Mouse (Mus musculus) kidney, postnatal 36 days (tissue): ENCODE measurements around the gene Lpcat2b.
"Not testable (repeated sequence)": the region's sequence is repeated elsewhere in the genome, so short reads cannot be mapped to it uniquely, and the experiment has no call there.

Source experiments
- DNase-seq, 2 experiments: peaks; one replicate each; pipeline ENCODE4 v3.0.0; 2021 to 2022; ENCODE audit warnings: mixed read lengths in 2 of 2

Gene Lpcat2b

DNA sequence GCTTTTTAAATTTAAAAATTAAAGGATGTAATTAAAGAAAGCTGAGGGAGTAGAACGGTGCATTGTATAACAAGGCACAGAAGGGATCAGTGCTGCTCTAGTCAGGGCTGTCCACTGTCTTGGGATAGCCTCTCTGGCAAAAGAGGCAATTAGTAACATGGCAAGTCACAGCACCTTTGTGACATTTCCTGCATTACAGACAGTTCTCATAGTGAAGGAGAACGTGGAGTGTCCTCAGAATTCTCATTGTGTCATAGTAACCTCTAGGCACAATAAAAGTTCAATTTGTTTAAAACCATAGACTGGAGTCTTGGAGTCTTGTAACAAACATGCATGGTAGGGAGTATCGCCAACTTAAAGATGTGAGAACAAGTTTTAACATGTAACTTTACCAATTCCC lies at the start of gene Lpcat2b:
TSS of gene Lpcat2b (plus strand) at position 301 of the 400 bp plus-strand sequence.
- DNase-seq: no peak

DNA sequence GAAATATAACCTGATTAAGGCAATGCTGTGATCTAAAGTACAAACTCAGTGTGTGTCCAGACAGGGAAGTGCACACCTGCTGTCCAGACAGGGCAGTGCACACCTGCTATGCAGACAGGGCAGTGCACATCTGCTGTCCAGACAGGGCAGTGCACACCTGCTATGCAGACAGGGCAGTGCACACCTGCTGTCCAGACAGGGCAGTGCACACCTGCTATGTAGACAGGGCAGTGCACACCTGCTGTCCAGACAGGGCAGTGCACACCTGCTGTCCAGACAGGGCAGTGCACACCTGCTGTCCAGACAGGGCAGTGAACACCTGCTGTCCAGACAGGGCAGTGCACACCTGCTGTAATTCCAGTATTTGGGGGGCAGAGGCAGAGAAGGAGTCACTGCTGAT lies 44.9 kb upstream of the Lpcat2b start:
- DNase-seq: not testable (repeated sequence)

DNA sequence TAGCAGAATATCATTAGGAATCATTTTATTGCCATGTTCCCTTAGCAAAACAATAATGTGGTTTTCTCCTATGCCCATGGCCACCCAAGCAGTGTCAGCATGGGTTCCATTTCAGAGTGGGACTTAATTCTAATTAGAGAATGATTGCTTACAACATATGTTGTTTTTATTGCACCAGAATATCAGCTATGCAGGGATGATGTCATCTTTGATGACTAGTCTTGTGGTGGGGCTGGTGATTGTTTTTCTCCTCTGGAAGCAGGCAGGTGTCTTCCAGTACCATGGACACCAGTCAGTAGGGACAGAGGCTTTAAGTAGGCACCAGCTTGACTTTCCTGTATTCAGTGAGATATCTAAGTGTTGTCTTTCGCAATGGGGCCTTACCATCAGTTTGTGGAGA lies 43.6 kb upstream of the Lpcat2b start:
- no peak for DNase-seq

DNA sequence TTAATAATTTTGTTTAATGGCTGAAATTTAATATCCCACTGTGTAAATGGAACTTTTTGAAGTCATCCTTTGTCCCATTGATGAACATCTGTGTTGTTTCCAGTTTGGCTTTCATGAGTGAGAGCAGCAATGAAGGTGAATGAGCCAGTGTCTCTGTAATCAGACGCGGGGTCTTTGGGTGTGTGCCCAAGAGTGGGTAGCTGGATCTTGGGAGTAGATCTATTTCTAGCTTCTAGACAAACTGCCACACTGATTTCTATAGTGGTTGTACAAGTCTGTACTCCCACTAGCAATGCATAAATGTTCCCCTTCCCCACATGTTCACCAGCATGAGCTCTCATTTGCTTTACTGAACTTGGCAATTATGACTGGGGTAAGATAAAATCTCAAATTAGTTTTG lies 42.0 kb upstream of the Lpcat2b start:
- DNase-seq: no peak

DNA sequence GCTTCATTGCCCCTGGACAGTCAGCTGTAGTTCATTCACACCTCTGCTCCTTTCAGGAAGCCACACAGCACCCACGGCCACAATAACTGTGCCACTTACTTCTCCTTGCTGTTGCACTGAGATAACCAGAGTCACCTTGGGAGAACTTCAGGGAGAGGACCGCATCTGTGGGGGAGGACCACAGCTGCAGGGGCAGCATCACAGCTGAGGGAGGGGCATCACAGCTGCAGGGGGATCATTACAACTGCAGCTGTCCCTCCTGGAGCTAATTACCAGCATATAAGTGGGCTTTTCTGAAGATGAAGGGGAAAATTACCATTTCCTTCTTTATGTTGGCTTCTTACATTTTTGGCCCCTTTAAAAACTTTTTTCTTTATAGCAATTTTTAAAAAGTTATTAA lies 36.9 kb upstream of the Lpcat2b start:
- no peak for DNase-seq

DNA sequence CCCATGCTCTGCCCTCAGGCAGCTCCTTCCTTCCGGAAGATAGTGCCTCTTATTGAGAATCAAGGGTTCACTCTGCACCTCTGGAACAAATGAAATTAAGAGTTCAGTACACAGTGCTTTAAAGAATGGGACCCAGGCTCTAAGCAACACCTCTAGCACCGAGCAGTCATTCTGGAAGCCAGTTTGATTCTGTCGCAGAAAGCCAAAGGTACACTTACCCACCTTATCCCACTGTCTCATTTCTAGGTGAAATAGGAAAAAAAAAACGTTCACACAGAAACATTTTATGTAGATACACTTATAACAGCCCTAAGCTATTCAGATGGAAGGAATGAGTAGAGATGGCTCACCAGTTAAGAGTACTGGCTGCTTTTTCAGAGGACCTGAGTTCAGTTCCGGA lies 28.9 kb upstream of the Lpcat2b start, which contains the start of gene Ephx4:
TSS of gene Ephx4 (plus strand) at position 301 of the 400 bp plus-strand sequence.
- no peak for DNase-seq

DNA sequence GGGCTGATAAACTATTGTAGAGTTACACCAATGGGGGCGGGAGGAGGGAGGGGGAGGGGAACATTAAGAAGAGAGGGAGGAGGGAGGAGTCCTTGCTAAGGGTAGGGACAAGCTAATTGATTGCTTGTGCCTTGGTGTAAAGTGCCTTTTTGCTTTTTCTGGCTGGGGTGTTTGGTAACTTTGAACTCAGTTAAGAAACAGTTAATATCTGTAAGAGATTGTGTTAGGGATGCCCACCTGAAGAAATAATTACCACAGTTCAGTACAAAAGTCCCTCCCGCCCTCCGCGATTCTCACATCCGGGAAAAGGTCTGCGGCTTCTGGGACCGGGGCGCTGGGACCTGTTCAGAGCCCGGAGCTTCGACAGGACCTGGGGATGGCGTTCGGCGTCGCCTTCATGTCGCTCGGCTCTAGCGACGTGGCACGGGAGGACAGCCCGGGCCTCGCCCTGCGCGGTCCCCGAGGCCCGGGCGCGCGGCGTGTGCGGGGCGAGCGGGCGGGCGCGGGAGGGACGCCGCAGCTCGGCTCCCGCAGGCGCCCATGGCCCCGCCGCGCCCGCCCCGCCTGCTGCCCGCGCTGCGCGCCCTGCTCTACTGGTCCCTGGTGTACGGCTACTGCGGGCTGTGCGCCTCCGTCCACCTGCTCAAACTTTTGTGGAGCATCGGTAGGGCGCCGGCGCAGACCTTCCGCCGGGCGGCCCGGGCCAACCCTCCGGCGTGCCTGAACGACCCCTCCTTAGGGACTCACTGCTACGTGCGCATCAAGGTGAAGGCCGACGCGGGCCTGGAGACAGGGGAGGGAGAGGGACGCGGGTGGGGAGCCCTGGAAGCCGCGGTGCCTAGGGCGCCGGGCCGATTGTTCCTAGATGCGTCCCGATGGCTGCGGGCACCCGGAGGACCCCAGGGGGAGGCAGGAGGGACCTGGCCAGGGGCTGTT lies 28.1 kb upstream of the Lpcat2b start:
- peak in 1 of 2 experiments; percentile 30 for DNase-seq

DNA sequence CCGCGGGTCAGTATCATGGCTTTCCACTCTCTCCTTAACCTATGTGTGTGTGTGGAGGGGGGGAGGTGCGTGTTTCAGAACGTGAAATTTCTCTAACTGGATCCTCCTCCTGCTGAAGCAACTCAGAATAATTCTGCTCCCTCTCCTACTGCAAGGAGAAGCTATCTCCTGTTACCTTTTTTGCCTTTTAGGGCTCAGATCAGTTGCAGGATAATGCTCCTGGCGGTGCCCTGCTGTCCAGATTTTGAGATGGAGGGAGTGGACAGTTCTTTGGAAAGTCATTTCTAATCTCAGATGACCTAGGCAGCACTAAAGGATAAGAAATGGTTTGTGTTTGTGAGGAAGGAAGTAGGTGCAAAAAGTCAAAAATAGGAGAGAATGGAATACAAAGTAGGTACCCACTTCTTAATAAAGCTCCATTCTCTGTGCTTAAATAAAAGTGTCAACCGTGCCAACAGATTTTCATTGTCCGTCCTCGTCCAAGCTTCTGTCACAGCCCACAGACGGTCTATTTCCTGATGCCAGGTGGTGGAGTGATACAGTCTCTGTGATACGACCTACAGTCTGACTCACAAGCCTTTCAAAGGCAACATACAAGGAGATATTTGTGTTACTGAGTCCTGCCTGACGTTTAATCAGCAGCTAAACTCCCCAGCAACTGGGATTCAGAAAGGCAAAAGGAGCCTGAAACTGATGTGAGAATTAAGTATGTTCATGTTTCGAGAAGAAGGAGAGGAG lies 27.2 kb upstream of the Lpcat2b start:
- DNase-seq: no peak

DNA sequence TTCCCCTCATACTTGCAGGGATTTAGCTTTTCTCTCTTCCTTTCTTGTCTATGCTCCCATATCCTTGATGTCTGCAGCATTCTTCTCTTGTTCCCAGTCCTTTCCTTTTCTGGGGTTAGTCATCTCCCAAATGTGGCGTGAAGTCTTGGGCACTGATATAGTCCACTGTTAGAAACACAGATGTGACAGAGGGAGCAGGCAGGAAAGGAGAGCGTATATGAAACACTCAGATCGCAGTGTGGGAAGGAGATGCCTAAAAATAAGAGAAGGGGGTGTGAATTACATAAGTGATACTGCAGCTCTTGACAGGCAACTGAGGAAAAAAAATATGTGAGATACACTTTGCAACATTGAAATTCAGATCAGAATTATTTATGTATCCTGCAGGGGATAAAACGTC lies 26.0 kb upstream of the Lpcat2b start:
- no peak for DNase-seq

DNA sequence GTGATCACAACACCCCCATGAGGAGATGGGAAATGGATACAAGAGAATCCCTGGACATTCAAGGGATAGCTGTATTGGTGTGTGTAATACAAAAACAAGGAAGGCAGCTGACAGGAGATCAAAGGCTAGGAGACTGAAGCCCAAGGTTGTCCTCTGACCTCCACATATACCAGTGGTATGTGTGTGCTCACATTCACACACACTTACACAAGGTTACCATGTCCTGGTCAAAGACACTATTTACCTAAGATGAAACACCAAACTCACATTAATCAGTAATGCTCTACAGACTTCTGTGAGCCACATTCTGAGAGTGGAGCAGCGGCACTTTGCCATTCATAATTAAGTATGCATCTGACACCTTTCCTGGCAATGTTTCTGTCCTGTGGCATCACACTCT lies 21.0 kb upstream of the Lpcat2b start:
- no peak for DNase-seq

DNA sequence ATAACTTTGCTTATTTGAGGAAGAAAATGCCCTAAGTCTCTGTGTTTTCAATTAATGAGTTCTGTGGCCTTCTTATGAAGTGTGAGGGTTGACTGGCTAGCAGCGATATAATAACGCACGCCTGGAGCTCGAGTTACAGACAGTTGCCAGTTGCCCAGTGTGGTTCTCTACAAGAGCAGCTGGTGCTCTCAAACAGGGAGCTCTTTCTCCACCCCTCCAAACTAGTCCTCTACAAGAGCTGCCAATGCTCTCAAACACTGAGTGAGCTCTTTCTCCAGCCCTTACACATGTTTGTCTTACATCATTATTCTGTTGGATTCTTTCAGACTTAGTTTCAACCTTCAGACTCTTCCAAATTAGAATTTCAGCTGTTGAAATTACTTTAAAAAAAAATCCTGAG lies 20.0 kb upstream of the Lpcat2b start:
- no peak for DNase-seq

DNA sequence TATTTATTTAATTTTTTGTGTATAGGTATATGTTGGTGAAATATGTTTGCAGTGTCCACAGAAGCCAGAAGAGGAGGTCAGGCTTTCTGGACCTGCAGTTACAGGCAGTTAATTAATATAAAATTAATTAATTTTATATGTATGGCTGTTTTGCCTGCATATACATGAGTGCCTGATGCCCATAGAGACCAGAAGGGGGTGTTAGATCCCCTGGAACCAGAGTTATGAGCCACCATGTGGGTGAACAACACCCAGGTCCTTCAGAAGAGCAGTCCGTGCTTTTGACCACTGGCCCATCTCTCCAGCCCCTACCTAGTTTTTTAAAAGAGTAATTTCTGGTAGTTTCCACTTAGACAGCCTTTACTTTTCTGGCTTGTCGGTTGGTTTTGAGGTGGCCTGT lies 19.1 kb upstream of the Lpcat2b start:
- DNase-seq: no peak

DNA sequence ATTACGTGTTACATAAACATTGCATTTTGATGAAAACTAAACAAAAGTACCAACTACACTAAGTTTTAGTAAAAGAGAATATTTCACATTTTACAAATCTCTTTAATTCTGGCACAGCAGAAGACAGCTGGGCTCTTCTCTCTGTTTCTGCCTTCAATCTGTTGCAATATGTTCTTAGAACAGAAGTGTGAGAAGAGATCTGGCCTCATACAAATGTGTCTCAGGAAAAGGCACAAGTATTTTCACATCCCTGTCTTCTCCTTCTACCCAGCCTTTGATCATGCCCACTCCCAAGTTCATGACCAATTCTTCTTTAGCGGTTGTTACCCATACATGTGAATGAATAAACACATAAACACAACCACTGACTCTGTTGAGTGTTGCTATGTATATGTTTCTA lies 16.3 kb upstream of the Lpcat2b start:
- DNase-seq: no peak

DNA sequence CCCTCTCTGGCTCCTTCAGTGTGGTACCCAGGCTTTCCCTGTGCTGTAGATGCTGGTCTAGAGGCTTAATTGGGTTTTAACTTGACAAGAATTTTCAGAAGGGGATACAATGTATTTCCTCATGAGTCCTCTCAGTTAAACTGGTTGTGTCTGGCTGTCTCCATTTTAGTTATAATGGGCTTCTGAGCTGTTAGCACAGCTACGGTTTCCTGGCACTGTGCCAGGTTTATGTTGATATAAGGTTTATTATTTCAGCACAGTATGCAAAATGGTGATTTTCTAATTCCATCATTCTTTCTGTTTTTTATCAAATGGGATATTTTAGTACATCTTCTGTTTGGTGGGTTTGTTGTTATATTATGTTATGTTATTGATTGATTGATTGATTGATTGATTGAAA lies 9.7 kb upstream of the Lpcat2b start:
- DNase-seq: no peak

DNA sequence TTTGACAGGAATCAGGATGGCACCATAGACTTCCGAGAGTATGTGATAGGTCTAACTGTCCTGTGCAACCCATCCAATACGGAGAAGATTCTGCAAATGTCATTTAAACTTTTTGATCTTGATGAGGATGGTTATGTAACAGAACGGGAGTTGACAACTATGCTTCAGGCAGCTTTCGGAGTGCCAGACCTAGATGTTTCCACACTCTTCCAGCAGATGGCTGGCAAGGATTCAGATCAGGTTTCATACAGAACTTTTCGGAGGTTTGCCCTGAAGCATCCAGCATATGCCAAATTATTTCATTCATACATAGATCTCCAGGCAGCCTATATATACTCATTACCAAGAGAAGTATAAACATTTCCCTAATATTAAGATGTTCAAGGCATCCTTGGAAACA lies 2.7 kb downstream of the Lpcat2b start:
- no peak for DNase-seq

DNA sequence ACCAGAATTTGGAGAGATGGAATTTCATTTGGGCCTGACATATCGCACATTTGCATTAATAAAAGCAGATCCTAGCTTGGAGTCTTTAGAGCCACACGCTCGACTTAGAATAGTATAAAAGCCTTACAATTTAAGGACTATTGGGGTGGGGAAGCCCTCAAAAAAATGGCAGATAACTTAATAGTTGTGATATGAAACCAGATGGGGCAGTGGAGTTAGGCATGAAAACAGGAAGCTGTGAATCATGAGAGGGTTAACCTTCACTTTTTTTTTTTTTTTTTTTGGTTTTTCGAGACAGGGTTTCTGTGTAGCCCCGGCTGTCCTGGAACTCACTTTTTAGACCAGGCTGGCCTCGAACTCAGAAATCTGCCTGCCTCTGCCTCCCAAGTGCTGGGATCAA lies 4.8 kb downstream of the Lpcat2b start:
- no peak for DNase-seq

DNA sequence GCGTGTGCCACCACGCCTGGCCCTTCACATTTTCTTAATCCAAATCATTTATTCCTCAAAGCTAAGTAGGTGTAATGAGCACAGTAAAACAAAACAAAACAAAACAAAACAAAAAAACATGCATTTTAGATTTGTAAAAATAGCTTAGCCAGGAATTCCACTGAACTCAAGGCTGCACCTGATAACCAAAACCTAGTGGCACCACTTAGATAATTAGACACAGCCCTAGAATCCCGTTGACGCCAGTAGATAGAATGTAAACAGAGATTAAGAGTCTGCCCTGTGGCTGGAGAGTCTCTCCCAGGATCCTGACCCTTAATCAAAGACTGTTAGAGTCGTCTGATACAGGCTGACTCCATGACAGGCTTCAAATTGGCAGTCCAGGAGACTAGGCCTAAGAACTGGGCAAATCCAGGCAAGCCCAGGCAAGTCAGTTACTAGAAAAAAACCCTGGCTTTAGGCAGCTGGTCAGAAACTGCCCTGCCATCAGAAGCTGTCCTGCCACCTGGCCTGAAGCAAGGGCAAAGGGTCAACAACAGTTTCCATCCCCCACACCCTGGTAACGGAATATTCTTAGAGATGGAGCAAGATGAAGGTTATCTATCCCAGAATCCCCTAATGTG lies 5.3 kb downstream of the Lpcat2b start:
- no peak for DNase-seq

DNA sequence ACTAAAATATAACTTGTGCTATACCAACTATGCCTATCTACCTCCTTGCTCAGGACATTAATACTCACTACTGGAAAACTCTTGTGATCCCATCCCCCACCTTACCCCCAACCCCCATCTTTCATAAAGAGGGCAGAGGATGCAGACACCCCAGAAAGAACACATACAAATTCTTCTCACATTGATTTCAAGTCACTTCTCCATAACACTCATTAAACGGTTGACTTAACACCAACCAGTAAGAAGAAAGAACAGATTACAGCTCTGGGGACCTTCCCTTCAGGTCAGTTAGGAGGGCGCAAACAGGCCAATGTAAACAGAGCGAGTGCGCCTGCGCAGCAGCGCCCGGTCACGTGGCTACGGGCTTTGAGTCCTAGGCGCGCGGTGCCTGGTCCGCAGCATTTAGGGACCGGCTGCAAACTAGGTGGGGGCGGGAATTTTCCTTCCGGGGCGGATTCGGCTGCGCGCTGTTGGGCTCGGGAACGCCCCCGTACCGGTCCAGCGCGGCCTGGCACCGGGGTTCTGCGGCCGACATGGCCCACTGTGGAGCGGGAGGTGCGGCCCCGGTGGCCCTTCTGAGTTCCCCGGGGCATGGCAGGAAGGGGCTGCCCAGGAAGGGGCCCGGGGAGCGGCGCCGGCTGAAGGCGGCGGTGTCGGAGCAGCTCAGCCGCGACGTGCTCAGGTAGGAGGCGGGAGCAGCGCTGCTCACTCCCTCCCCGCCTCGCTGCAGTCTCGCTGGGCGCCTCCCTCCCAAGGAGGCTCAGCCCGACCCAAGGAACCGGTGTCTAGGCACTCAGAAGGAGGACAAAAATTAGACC lies 6.3 kb downstream of the Lpcat2b start, which contains the start of gene Btbd8:
TSS of gene Btbd8 (plus strand) at position 534 of the 818 bp plus-strand sequence.
- peak; percentile 96 for DNase-seq

DNA sequence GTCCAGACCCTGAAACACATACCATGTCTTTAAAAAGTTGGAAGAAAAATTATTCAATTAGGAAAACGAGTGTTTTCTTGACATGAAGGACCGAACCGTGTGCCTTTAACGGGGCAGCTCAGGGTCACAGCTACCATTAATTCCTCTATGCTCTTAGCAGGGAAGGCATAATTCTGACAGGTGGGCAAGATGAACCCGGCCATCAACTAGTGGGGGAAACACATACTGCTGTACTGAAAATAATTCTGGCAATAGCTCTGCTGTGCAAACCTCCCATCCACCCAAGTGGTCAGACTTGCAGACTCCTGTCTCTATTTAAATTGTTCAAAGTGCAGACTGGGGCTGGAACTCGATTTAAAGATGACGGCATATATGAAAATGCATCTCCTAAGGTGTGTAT lies 7.0 kb downstream of the Lpcat2b start:
- no peak for DNase-seq

DNA sequence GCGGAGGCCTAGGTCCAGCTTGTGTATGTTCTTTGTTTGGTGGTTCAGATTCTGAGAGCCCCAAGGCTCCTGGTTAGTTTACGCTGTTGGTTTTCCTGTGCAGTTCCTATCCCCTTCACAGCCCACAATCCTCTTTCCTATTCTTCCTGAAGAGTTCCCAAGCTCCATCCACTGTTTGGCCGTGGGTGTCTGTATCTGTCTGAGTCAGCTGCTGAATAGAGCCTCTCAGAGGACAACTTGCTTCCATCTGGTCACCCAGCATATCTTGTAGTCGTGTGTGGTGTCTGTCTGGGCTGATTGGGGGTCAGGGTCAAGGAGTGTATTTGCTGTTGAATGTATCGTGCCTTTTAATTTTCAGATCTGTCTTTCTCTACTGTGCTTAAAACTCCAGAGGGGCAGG lies 10.5 kb downstream of the Lpcat2b start:
- DNase-seq: no peak

DNA sequence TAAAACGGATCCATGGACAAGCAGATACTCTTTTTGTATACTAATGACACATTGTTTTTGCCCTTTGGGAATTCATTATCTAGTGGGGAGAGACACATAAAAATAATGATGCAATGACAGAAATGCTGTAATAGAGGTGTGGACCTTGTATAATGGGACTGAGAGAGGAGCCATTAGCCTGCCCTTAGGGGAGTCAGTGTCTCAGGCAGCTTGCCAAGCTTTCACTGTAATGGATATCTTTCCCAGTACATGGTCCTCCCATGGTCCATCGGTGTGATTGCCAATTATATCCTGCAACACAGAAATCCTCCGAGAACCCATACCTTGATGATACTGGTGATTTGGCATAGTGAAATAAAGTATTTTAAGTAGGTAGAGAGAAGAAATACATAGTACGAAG lies 12.9 kb downstream of the Lpcat2b start:
- DNase-seq: no peak

DNA sequence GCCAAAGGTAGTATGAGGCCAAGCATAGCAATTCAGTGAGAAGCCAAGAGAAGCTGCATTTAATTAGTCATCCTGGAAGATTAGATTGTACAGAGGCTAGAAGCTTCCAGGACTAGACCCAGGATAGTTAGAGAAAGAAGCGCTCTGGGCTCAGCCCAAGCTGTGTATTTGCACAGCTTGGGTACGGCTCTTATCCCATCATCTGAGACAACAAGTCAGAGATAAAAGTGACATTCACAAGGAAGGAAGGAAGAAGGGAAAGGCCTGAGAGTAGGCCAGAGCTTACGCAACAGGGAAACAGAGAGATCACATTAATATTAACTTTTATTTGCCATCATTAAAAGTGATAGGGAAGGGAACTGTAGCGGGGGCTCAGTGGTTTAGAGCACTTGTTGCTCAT lies 16.6 kb downstream of the Lpcat2b start:
- DNase-seq: no peak

DNA sequence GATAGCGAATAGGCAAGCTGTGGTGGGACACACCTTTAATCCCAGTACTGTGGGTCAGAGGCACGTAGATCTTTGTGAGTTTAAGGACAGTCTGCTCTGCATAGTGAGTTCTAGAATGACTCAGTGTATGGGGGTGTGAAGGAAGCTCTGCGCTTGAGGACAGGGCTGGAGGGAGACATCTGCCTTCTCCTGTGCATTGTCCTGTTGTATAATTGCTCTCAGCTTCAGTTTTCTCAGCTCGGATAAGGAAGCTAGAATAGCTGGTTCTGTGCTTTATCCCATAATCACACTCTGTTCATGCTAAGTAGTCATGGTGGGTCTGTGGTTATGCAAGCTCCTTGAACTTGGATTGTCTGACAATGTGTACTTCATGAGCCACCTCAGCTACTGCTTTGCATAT lies 17.4 kb downstream of the Lpcat2b start:
- no peak for DNase-seq
